Mouse (Mus musculus) myocyte (in vitro differentiated cells): ENCODE data around the gene Syn2. TPM values are rescaled to one million over a fixed set of nuclear protein-coding genes. Genes with fewer than 3 reads are reported as not detected.

Experiments
- H3K27me3 ChIP-seq: one replicate; pipeline ENCODE4 v1.6.1; 2011; ENCODE audit not compliant: control insufficient read depth, insufficient read depth, insufficient read length
- H3K36me3 ChIP-seq: one replicate; pipeline ENCODE4 v1.6.1; 2011; ENCODE audit not compliant: control insufficient read depth, insufficient read depth
- H3K4me2 ChIP-seq: one replicate; pipeline ENCODE4 v1.6.1; 2011; ENCODE audit warnings: low read depth, control low read depth
- H3K4me3 ChIP-seq: one replicate; pipeline ENCODE4 v1.5.1; 2011; ENCODE audit warnings: mild to moderate bottlenecking, control low read depth, moderate library complexity
- H3K79me2 ChIP-seq: one replicate; pipeline ENCODE4 v1.6.1; 2011; ENCODE audit not compliant: control insufficient read depth, insufficient read depth
- H3ac ChIP-seq: one replicate; pipeline ENCODE4 v1.6.1; 2011; ENCODE audit not compliant: control insufficient read depth, insufficient read length
- CEBPB ChIP-seq: IDR thresholded peaks from 2 replicates; pipeline ENCODE4 v1.6.1; 2011; ENCODE audit warnings: mild to moderate bottlenecking, moderate library complexity; ENCODE audit not compliant: poor library complexity, insufficient read depth, severe bottlenecking
- E2F4 ChIP-seq: IDR thresholded peaks from one replicate; pipeline ENCODE4 v1.6.1; 2011; ENCODE audit warnings: mild to moderate bottlenecking, control low read depth, moderate library complexity; ENCODE audit not compliant: insufficient read depth
- MAX ChIP-seq: IDR thresholded peaks from one replicate; pipeline ENCODE4 v1.6.1; 2011; ENCODE audit warnings: low read depth, mild to moderate bottlenecking, control low read depth
- MYOD1 ChIP-seq, 3 experiments: IDR thresholded peaks; one replicate each; pipeline ENCODE4 v1.6.1; 2011; ENCODE audit warnings: control low read depth in 2 of 3, low read depth in 2 of 3, mild to moderate bottlenecking in 2 of 3, moderate library complexity in 1 of 3; ENCODE audit not compliant: insufficient read length in 2 of 3, control insufficient read depth in 1 of 3
- MYOG ChIP-seq, 3 experiments: IDR thresholded peaks; one replicate each; pipeline ENCODE4 v1.6.1; 2011; ENCODE audit warnings: control low read depth in 2 of 3, low read depth in 2 of 3, mild to moderate bottlenecking in 2 of 3; ENCODE audit not compliant: insufficient read length in 2 of 3, control insufficient read depth in 1 of 3, insufficient read depth in 1 of 3
- POLR2A ChIP-seq: IDR thresholded peaks from one replicate; pipeline ENCODE4 v1.6.1; 2011; ENCODE audit warnings: low read depth, mild to moderate bottlenecking, control low read depth, moderate library complexity; ENCODE audit not compliant: insufficient read length
- POLR2AphosphoS2 ChIP-seq: IDR thresholded peaks from one replicate; pipeline ENCODE4 v1.6.1; 2011; ENCODE audit warnings: low read depth, control low read depth; ENCODE audit not compliant: insufficient read length
- REST ChIP-seq: IDR thresholded peaks from one replicate; pipeline ENCODE4 v1.6.1; 2011; ENCODE audit warnings: mild to moderate bottlenecking, control low read depth, moderate library complexity; ENCODE audit not compliant: insufficient read depth, insufficient read length
- SRF ChIP-seq: IDR thresholded peaks from one replicate; pipeline ENCODE4 v1.6.1; 2011; ENCODE audit warnings: low read depth; ENCODE audit not compliant: control insufficient read depth, insufficient read length
- TCF12 ChIP-seq: IDR thresholded peaks from one replicate; pipeline ENCODE4 v1.6.1; 2011; ENCODE audit warnings: mild to moderate bottlenecking, control low read depth; ENCODE audit not compliant: poor library complexity, insufficient read depth, severe bottlenecking
- TCF3 ChIP-seq: IDR thresholded peaks from one replicate; pipeline ENCODE4 v1.6.1; 2011; ENCODE audit warnings: low read depth, control low read depth; ENCODE audit not compliant: insufficient read length
- USF1 ChIP-seq: IDR thresholded peaks from one replicate; pipeline ENCODE4 v1.6.1; 2011; ENCODE audit warnings: low read depth, mild to moderate bottlenecking, control low read depth, moderate library complexity
- polyA plus RNA-seq: library from polyadenylated mRNA; unstranded; fragments of >200 nt; fragmentation: generic; extraction: Trizol; gene quantifications from one replicate; pipeline ENCODE4 v1.2.1, GENCODE M21; 2012; ENCODE audit warnings: missing spikeins

The Syn2 gene
- polyA plus RNA-seq, 1 experiment, result 0.30 TPM

DNA sequence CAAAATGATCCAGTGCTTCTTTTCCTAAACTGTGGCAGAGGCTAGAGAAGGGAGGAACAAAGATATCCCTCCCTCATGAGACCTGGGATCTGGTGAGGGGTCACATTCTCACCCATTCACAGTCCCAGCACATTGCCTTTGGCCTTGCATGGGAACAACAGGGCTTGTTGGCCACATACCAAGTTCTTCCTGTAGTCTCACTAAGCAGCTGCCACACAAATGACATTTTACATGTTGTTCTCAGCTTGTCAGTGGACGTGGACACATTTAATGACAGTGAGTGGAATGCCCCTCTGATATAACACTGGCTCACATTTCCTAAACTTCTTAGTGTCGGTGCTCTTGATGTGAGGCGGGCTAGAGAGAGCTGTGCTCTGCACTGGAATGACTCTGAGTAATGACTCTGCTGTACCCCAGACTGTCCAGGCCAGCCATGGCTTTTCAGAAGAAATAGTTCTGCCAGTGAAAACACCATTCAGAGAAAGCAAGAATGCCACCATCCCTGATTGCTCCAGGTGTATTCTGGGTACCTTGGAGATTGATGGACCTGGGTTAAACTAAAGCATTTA is 106.5 kb downstream of the Syn2 start:
- Histone ChIP-seq H3K36me3 (no peaks in the 10 kb centered on the region), H3K27me3 (no peaks in the 10 kb centered on the region), H3ac (no peak overlapping the region), H3K4me2 (no peak overlapping the region), H3K79me2 (no peaks in the 10 kb centered on the region), H3K4me3 (no peak overlapping the region)
- no peak for TF ChIP-seq REST
- TF ChIP-seq USF1, result no peak
- no peak for TF ChIP-seq TCF12
- no peak for TF ChIP-seq SRF
- no peak for TF ChIP-seq TCF3
- no peak for TF ChIP-seq CEBPB
- TF ChIP-seq MYOD1 (IDR thresholded peaks at IDR 0.05; ENCODE audit: control insufficient read depth in 1 of 3, insufficient read length in 2 of 3, low read depth in 2 of 3), result no peak
- no peak for TF ChIP-seq POLR2A
- no peak for TF ChIP-seq MYOG (IDR thresholded peaks at IDR 0.05; ENCODE audit: control insufficient read depth in 1 of 3, insufficient read depth in 1 of 3, insufficient read length in 2 of 3, low read depth in 2 of 3)

DNA sequence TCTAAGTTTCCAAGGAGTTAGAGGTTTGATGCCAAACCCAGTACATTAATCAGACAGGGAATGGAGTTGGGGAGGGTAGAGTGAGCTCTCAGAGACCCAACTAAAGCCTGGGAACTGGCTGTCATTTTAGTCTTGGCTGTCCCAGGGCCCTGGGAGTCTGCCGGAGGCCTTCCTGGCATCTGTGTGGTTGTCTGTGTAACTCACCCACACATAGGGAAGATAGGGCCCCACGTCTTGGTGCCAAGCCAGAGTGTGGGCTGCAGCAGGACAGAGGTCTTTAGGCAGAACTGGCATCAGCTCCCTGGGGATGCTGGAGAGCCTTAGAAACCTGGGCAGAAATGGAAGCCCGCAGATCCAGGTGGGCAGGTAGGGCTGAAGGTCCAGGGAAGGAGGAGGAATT is 107.2 kb downstream of the Syn2 start:
- H3K36me3 ChIP-seq, result no peaks in the 10 kb centered on the region
- H3K27me3 ChIP-seq, result no peaks in the 10 kb centered on the region
- H3K79me2 ChIP-seq, result no peaks in the 10 kb centered on the region
- no peak overlapping the region for H3K4me3 ChIP-seq
- H3ac ChIP-seq, result no peak overlapping the region
- no peak overlapping the region for H3K4me2 ChIP-seq
- TF ChIP-seq MAX (no peak), TCF3 (no peak), MYOG (IDR thresholded peaks at IDR 0.05; ENCODE audit: control insufficient read depth in 1 of 3, insufficient read depth in 1 of 3, insufficient read length in 2 of 3, low read depth in 2 of 3) (no peak), POLR2A (no peak), MYOD1 (IDR thresholded peaks at IDR 0.05; ENCODE audit: control insufficient read depth in 1 of 3, insufficient read length in 2 of 3, low read depth in 2 of 3) (no peak), USF1 (no peak), TCF12 (no peak), SRF (no peak), POLR2AphosphoS2 (no peak), E2F4 (no peak), REST (no peak), CEBPB (no peak)

DNA sequence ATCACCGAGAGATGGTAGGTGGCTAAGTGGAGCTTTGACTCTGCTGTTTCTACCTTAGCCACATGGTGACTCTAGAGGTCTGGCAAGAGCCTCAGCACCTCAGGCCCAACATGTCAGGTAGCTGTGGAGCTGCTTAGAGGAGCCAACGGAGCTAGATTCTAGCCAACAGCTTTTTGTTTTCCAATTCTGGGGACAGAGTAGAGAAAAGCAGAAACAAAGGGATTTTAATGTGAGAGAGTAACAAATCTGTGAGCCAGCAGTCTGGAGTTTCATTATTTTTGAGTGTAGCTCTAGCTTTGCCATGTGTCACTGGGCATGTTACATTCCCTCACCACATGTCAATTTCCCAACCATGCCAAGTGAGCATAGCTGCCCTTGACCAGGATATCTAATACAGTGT is 109.5 kb downstream of the Syn2 start:
- H3K27me3 ChIP-seq, result no peaks in the 10 kb centered on the region
- H3ac ChIP-seq, result no peak overlapping the region

DNA sequence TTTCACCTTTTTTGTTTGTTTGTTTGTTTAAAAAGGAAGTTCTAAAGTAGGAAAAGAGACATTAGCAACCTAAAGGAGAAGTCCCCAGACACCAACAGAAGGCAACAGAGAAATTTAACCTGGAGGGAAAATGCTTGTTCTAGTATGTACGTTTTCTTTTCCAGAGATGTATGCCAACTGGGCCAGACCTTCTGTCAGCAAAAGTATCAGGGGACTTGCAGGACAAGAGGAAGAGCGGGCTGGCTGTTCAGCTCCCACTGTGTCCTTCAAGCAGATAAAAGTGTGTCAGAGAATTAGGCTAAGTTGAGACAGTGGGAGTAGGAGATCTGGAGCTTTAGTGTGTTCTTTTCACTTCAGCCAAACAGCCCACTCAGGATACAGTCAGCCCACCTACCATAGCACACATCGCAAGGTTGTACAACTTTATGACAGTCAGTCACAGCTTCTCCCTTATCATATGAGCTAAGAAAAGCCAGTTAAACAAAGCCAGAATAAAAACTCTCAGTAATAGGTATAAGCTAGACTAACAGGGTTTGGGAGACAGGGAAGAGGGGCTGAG is 110.9 kb downstream of the Syn2 start:
- H3K79me2 ChIP-seq, result no peaks in the 10 kb centered on the region
- H3ac ChIP-seq, result no peak overlapping the region
- no peaks in the 10 kb centered on the region for H3K36me3 ChIP-seq
- TF ChIP-seq CEBPB, result no peak
- TF ChIP-seq MYOG (IDR thresholded peaks at IDR 0.05; ENCODE audit: control insufficient read depth in 1 of 3, insufficient read depth in 1 of 3, insufficient read length in 2 of 3, low read depth in 2 of 3), result no peak
- TF ChIP-seq TCF12, result no peak
- TF ChIP-seq POLR2A, result no peak
- no peak for TF ChIP-seq POLR2AphosphoS2
- no peak for TF ChIP-seq USF1
- TF ChIP-seq REST, result no peak
- no peak for TF ChIP-seq TCF3
- TF ChIP-seq E2F4, result no peak
- TF ChIP-seq SRF, result no peak
- H3K4me2 ChIP-seq, result no peak overlapping the region
- no peaks in the 10 kb centered on the region for H3K27me3 ChIP-seq
- no peak overlapping the region for H3K4me3 ChIP-seq

More for the DNA sequence above, 109.5 kb downstream of the Syn2 start:
- no peak overlapping the region for H3K4me3 ChIP-seq
- no peaks in the 10 kb centered on the region for H3K36me3 ChIP-seq
- no peak overlapping the region for H3K4me2 ChIP-seq
- H3K79me2 ChIP-seq, result no peaks in the 10 kb centered on the region
- TF ChIP-seq MAX, result no peak
- no peak for TF ChIP-seq MYOD1 (IDR thresholded peaks at IDR 0.05; ENCODE audit: control insufficient read depth in 1 of 3, insufficient read length in 2 of 3, low read depth in 2 of 3)
- TF ChIP-seq USF1, result no peak
- TF ChIP-seq CEBPB, result no peak
- no peak for TF ChIP-seq POLR2A
- TF ChIP-seq SRF, result no peak
- TF ChIP-seq POLR2AphosphoS2, result no peak
- no peak for TF ChIP-seq REST
- no peak for TF ChIP-seq MYOG (IDR thresholded peaks at IDR 0.05; ENCODE audit: control insufficient read depth in 1 of 3, insufficient read depth in 1 of 3, insufficient read length in 2 of 3, low read depth in 2 of 3)
- TF ChIP-seq TCF3, result no peak
- TF ChIP-seq TCF12, result no peak
- no peak for TF ChIP-seq E2F4
